Mouse (Mus musculus): Measurements from ENCODE around the gene Tpcn2.

- no peak for TF ChIP-seq GATA1 (IDR thresholded peaks at IDR 0.05; ENCODE audit: borderline replicate concordance, low read length)
- no peak for TF ChIP-seq FLI1 (IDR thresholded peaks at IDR 0.05; ENCODE audit: low read length)
These were observed 101.4 kb downstream of the Tpcn2 start for GRCm38 (mm10) chr7:145182388-145182787.

Data from megakaryocyte, embryonic 14.5 days (primary cell).